Mouse (Mus musculus) kidney, embryonic 16.5 days (tissue): ENCODE measurements at regions not wholly inside any gene's neighbourhood (a gene's known extent, or its start where the extent isn't known, plus 50 kb on each side); places are given as distances from the start of the nearest gene placed in this dataset.

ENCODE experiments used
- ATAC-seq: fragments of 200-750 bp; cut with Nextera tagmentation; 2 replicates; pipeline ENCODE4 v1.8.0; 2017; ENCODE audit warnings: moderate TSS enrichment; ENCODE audit not compliant: low FRiP score, low TSS enrichment
- H3K27ac ChIP-seq: fragments of 300-500 bp; sonication (generic); 2 replicates; pipeline ENCODE4 v1.5.1; 2014; ENCODE audit warnings: low read length
- H3K27me3 ChIP-seq: fragments of 300-500 bp; sonication (generic); 2 replicates; pipeline ENCODE4 v1.6.1; 2014; ENCODE audit warnings: low read length, control low read depth, mixed read lengths; ENCODE audit not compliant: insufficient read depth
- H3K36me3 ChIP-seq: fragments of 300-500 bp; sonication (generic); 2 replicates; pipeline ENCODE4 v1.6.1; 2014; ENCODE audit warnings: low read length, control low read depth, mixed read lengths; ENCODE audit not compliant: insufficient read depth
- H3K4me1 ChIP-seq: fragments of 300-500 bp; sonication (generic); 2 replicates; pipeline ENCODE4 v1.6.1; 2014; ENCODE audit warnings: low read length, control low read depth, mixed read lengths; ENCODE audit not compliant: insufficient read depth
- H3K4me2 ChIP-seq: fragments of 300-500 bp; sonication (generic); replicated peaks from 2 replicates; pipeline ENCODE4 v1.6.1; 2014; ENCODE audit warnings: low read depth, low read length
- H3K4me3 ChIP-seq: fragments of 300-500 bp; sonication (generic); 2 replicates; pipeline ENCODE4 v1.5.1; 2014; ENCODE audit warnings: mild to moderate bottlenecking, low read length
- H3K9ac ChIP-seq: fragments of 300-500 bp; sonication (generic); replicated peaks from 2 replicates; pipeline ENCODE4 v1.6.1; 2014; ENCODE audit warnings: low read length
- H3K9me3 ChIP-seq: fragments of 300-500 bp; sonication (generic); 2 replicates; pipeline ENCODE4 v1.6.1; 2016; ENCODE audit warnings: low read length, control low read depth
- WGBS: fragments of 180-500 bp; shearing (Covaris S2); extraction: QIAGEN DNeasy Blood & Tissue Kit; methylation state at CpG from one replicate; pipeline ENCODE4 v1.1.7; 2014; 5-methylcytosine and 5-hydroxymethylcytosine counted together

DNA sequence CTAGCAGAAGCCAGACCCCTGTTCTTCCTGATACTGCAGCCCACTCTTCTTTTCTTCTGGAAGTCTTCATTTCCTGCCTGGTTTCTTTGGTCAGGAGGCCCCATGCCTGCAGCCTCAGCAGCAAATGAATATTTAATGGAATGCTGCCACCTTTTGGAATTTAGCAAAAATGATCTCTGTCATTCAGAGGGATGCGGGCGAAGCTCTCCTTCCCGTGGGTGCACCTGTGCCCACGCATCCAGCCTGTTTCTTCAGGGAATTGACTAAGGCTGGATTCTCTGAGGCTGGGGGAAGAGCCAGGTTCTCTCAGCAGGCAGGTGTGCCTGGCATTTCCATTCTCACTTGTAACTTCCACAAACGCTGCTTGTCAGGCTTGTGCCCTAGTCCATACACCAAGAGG is 279.1 kb upstream of the Eef2kmt start:
- WGBS: 55% methylated on average over 5 of the region's 5 CpGs
- Histone ChIP-seq H3K4me1 (0 out of 2 replicates have a peak, but pooled peaks cover 4% of the 10 kb centered on the region), H3K36me3 (no peaks in the 10 kb centered on the region), H3K27me3 (no peaks in the 10 kb centered on the region), H3K4me2 (peak overlapping the region; percentile 12; the same call in 1 of the 2 replicates), H3K9ac (no peak overlapping the region), H3K27ac (no peak overlapping the region), H3K4me3 (no peak overlapping the region), H3K9me3 (no peaks in the 10 kb centered on the region; the same call in 1 of the 2 replicates)
- peak; percentile 17; the same call in 1 of the 2 replicates for ATAC-seq

GRCm38 (mm10) chr16:5534385-5534784 is 278.6 kb upstream of the Eef2kmt start:
- no peaks in the 10 kb centered on the region for H3K36me3 ChIP-seq
- ATAC-seq: peak; percentile 17; the same call in 1 of the 2 replicates
- WGBS: 68% methylated on average over 3 of the region's 3 CpGs
- no peak overlapping the region for H3K27ac ChIP-seq
- no peak overlapping the region for H3K4me2 ChIP-seq
- H3K27me3 ChIP-seq: no peaks in the 10 kb centered on the region
- H3K4me3 ChIP-seq: no peak overlapping the region
- H3K9ac ChIP-seq: 0 out of 2 replicates have a peak overlapping the region, but pooled peaks have one; percentile 12
- H3K9me3 ChIP-seq: no peaks in the 10 kb centered on the region; the same call in 1 of the 2 replicates
- 0 out of 2 replicates have a peak, but pooled peaks cover 4% of the 10 kb centered on the region for H3K4me1 ChIP-seq

GRCm38 (mm10) chr16:5532281-5532680 is 276.5 kb upstream of the Eef2kmt start:
- Histone ChIP-seq H3K27ac (no peak overlapping the region), H3K9me3 (no peaks in the 10 kb centered on the region; the same call in 1 of the 2 replicates), H3K4me3 (no peak overlapping the region), H3K4me2 (no peak overlapping the region), H3K36me3 (no peaks in the 10 kb centered on the region), H3K27me3 (no peaks in the 10 kb centered on the region), H3K9ac (no peak overlapping the region), H3K4me1 (0 out of 2 replicates have a peak, but pooled peaks cover 4% of the 10 kb centered on the region)
- 54% methylated on average over 3 of the region's 3 CpGs for WGBS
- no peak for ATAC-seq

DNA sequence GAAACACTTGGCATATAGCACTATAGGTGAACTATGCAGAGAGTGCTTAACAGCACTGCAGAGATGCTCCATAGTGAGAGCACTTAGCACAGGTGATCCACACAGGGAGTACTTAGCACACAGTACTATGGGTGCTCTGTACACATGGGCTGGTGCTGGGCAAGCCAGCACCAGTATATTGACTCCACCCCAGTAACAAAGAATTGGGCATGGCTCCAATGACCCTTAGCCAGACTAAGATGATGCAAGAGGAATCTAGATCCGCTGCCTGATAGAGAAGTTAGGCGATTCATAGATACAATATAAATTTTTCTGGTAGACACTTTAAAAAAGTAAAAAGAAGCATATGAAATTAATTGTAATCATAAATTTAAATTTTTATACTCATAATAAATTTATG is 274.0 kb upstream of the Eef2kmt start:
- Histone ChIP-seq H3K27ac (no peak overlapping the region), H3K4me2 (no peak overlapping the region), H3K27me3 (no peaks in the 10 kb centered on the region), H3K4me3 (no peak overlapping the region), H3K9ac (no peak overlapping the region), H3K9me3 (peaks cover 5% of the 10 kb centered on the region; the same call in 1 of the 2 replicates), H3K4me1 (0 out of 2 replicates have a peak, but pooled peaks cover 4% of the 10 kb centered on the region), H3K36me3 (no peaks in the 10 kb centered on the region)
- 88% methylated on average over 2 of the region's 2 CpGs for WGBS
- ATAC-seq: no peak

DNA sequence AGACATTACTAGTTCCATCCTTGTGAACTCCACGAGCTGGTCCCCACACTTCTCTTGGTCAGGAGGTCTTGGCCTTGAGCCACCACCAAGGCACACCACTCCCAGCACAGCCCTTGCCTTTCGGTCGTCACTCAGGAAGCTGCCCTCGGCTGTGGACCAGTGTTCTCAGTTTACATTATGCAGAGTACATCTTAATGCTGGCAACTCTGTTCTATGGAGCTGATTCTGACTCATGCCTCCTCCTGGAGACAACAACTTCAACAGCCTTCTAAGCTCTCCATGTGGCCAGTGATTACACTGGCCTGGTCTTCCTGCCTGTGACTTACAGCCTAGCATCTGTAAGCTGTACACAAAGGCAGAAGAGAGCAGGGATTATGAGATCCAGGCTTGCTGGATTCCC is 272.2 kb upstream of the Eef2kmt start:
- Histone ChIP-seq H3K36me3 (no peaks in the 10 kb centered on the region), H3K4me3 (no peak overlapping the region), H3K9me3 (peaks cover 5% of the 10 kb centered on the region; the same call in 1 of the 2 replicates), H3K27ac (no peak overlapping the region), H3K4me1 (no peaks in the 10 kb centered on the region), H3K27me3 (no peaks in the 10 kb centered on the region), H3K4me2 (no peak overlapping the region), H3K9ac (no peak overlapping the region)
- 34% methylated on average over 4 of the region's 4 CpGs for WGBS
- no peak for ATAC-seq

DNA sequence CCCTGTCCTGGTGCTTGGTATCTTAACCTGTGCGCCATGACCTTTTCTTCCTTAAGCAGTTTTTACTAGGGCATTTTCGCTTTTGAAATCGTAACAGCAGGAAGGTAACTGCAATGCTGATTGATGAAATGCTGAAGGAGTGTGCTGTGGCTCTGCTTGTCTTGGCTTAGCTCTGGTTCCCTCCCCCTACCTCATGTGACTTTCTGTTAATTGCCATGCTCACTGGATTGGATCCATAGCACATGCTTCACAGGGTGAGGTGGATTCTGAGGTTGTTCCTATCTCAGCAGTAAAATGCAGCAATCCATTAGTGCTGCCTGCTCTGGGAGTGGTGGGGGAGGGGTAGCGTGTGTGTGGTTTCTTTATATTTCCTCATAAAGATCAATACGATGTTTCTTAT is 268.6 kb upstream of the Eef2kmt start:
- Histone ChIP-seq H3K27ac (no peak overlapping the region; the same call in 1 of the 2 replicates), H3K9me3 (peaks cover 5% of the 10 kb centered on the region; the same call in 1 of the 2 replicates), H3K9ac (no peak overlapping the region), H3K4me1 (no peaks in the 10 kb centered on the region), H3K4me2 (no peak overlapping the region), H3K4me3 (no peak overlapping the region), H3K27me3 (no peaks in the 10 kb centered on the region), H3K36me3 (no peaks in the 10 kb centered on the region)
- WGBS: 53% methylated on average over 5 of the region's 5 CpGs
- ATAC-seq: 0 out of 2 replicates have a peak, but pooled peaks have one; percentile 60

GRCm38 (mm10) chr16:5523402-5524021 is 267.7 kb upstream of the Eef2kmt start:
- Histone ChIP-seq H3K4me1 (no peaks in the 10 kb centered on the region), H3K9ac (no peak overlapping the region), H3K9me3 (peaks cover 5% of the 10 kb centered on the region; the same call in 1 of the 2 replicates), H3K27ac (no peak overlapping the region), H3K4me2 (no peak overlapping the region), H3K4me3 (no peak overlapping the region), H3K27me3 (no peaks in the 10 kb centered on the region), H3K36me3 (no peaks in the 10 kb centered on the region)
- ATAC-seq: 0 out of 2 replicates have a peak, but pooled peaks have one; percentile 23
- WGBS: 50% methylated on average over 7 of the region's 7 CpGs

DNA sequence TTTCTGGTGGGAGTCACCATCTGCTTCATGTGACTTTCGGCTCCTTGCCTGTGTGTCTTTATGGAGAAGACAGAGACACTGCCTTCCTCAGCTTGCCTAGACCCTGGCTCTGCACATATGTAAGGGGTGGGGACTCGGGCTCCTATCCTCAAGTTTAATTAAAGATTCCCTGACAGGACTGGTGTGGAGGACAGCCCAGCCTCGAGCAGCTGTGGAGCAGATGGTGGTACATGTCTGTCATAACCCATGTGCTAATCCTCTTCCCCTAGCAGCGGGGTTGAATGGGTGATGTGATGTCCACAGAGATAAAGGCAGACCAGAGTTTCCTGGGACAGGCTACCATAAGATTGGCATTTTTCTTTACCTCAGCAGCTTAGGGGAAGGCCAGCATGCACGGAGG is 262.0 kb upstream of the Eef2kmt start:
- Histone ChIP-seq H3K4me1 (no peaks in the 10 kb centered on the region), H3K9ac (no peak overlapping the region), H3K9me3 (no peaks in the 10 kb centered on the region), H3K4me2 (no peak overlapping the region), H3K27ac (no peak overlapping the region), H3K27me3 (no peaks in the 10 kb centered on the region), H3K4me3 (no peak overlapping the region), H3K36me3 (no peaks in the 10 kb centered on the region)
- ATAC-seq: no peak
- 66% methylated on average over 5 of the region's 5 CpGs for WGBS

DNA sequence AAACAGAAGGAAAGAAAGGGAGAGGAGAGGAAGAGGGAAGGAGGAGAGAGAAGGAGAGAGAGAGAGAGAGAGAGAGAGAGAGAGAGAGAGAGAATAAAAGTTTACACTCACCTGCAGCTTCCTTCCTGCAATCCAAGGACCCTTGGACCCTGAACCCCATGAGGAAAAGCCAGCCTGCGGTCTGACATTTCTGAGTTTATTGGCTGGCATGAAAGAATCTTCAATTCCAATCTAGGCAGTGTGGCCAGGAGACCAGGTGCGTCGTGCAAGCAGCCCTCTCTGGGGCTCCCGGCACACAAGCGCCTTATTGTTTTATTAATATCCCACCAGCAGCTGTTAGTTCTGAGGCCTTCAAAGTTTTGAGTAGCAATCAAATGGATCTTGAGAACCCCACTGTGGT is 260.1 kb upstream of the Eef2kmt start:
- H3K27me3 ChIP-seq: no peaks in the 10 kb centered on the region
- H3K9me3 ChIP-seq: no peaks in the 10 kb centered on the region
- 82% methylated on average over 5 of the region's 5 CpGs for WGBS
- H3K36me3 ChIP-seq: no peaks in the 10 kb centered on the region
- no peak overlapping the region for H3K4me3 ChIP-seq
- no peak overlapping the region for H3K9ac ChIP-seq
- H3K27ac ChIP-seq: no peak overlapping the region
- no peak for ATAC-seq
- no peak overlapping the region for H3K4me2 ChIP-seq
- no peaks in the 10 kb centered on the region for H3K4me1 ChIP-seq

GRCm38 (mm10) chr16:5507261-5507660 is 251.5 kb upstream of the Eef2kmt start:
- H3K36me3 ChIP-seq: no peaks in the 10 kb centered on the region
- no peak overlapping the region for H3K27ac ChIP-seq
- no peaks in the 10 kb centered on the region for H3K4me1 ChIP-seq
- no peaks in the 10 kb centered on the region for H3K27me3 ChIP-seq
- WGBS: 79% methylated on average over 8 of the region's 8 CpGs
- H3K4me2 ChIP-seq: no peak overlapping the region
- H3K9ac ChIP-seq: no peak overlapping the region
- H3K9me3 ChIP-seq: no peaks in the 10 kb centered on the region
- ATAC-seq: no peak
- H3K4me3 ChIP-seq: no peak overlapping the region
